Mouse (Mus musculus): ENCODE measurements around the gene Flad1. TPM values are rescaled to one million over a fixed set of nuclear protein-coding genes. Genes with fewer than 3 reads are reported as not detected.
A peak's percentile ranks its signal among the peaks of the same experiment; 100 is the strongest.

Gene Flad1
- polyA plus RNA-seq, 1 experiment: 36.1 TPM

DNA sequence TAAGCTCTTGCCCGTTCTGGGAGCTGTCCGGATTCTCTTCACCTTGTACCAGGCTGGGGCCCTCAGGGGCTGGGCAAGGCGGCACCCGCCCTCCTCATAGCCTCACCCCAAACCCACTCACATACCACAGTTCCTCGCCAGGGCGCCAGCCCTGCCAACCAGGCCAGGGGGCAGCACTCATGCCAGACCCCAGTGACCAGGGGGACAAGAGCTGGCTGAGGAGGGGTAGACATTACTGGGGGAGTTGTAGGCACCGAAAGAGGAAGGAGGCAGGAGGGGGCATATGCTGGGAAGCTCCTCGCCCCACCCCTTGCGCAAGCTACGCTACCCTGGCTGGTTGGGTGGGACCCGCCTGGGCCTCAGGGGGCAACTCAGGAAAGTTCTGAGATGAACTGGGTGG is 24.0 kb downstream of the Flad1 start:
- Histone ChIP-seq H3K27ac (ENCODE audit: insufficient read depth, low read depth, low read length) (peak overlapping the region; percentile 98), H3K4me1 (ENCODE audit: control insufficient read depth, insufficient read depth, insufficient read length, low read length) (peaks cover 53% of the 10 kb centered on the region), H3K4me3 (ENCODE audit: low read depth, low read length) (peak overlapping the region; percentile 65), H3K36me3 (ENCODE audit: control insufficient read depth, insufficient read depth, low read length) (peaks cover 45% of the 10 kb centered on the region), H3K27me3 (ENCODE audit: control insufficient read depth, insufficient read depth, low read length) (no peaks in the 10 kb centered on the region)
- TF ChIP-seq POLR2A (IDR thresholded peaks at IDR 0.05; ENCODE audit: low read depth, low read length) (no peak), CTCF (IDR thresholded peaks at IDR 0.05; ENCODE audit: extremely low read depth, insufficient read length, insufficient replicate concordance, low read depth, low read length) (no peak)
- 22% methylated on average over 11 of the region's 11 CpGs for WGBS

GRCm38 (mm10) chr3:89386438-89387420 is 24.9 kb downstream of the Flad1 start:
- 50% methylated on average over 17 of the region's 17 CpGs for WGBS
- Histone ChIP-seq H3K4me1 (ENCODE audit: control insufficient read depth, insufficient read depth, insufficient read length, low read length) (peaks cover 53% of the 10 kb centered on the region), H3K27ac (ENCODE audit: insufficient read depth, low read depth, low read length) (peak overlapping the region; percentile 98), H3K4me3 (ENCODE audit: low read depth, low read length) (peak overlapping the region; percentile 65), H3K36me3 (ENCODE audit: control insufficient read depth, insufficient read depth, low read length) (peaks cover 50% of the 10 kb centered on the region), H3K27me3 (ENCODE audit: control insufficient read depth, insufficient read depth, low read length) (no peaks in the 10 kb centered on the region)
- TF ChIP-seq CTCF (IDR thresholded peaks at IDR 0.05; ENCODE audit: extremely low read depth, insufficient read length, insufficient replicate concordance, low read depth, low read length): no peak
- no peak for TF ChIP-seq POLR2A (IDR thresholded peaks at IDR 0.05; ENCODE audit: low read depth, low read length)

DNA sequence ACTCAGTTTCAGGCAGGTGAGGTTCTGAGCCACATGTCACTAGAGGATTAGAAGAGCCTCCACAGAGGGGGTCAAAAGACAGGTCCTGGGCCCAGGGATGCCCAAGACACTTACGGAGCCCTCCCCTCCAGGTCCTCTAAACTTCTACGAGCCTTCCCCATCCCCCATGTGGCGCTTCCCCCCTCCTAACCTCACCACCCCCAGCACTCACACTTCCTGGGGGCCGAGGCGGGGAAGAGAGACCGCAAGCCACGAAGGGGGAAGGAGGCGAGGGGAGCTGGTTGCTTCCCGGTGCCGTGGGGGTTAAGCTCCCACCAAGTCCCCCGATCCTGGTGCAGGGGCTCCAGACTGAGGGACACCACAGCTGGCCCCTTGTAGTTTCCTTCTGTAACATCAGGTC is 26.2 kb downstream of the Flad1 start:
- Histone ChIP-seq H3K36me3 (ENCODE audit: control insufficient read depth, insufficient read depth, low read length) (peaks cover 62% of the 10 kb centered on the region), H3K4me1 (ENCODE audit: control insufficient read depth, insufficient read depth, insufficient read length, low read length) (peaks cover 53% of the 10 kb centered on the region), H3K4me3 (ENCODE audit: low read depth, low read length) (peak overlapping the region; percentile 65), H3K27me3 (ENCODE audit: control insufficient read depth, insufficient read depth, low read length) (no peaks in the 10 kb centered on the region), H3K27ac (ENCODE audit: insufficient read depth, low read depth, low read length) (peak overlapping the region; percentile 44)
- 60% methylated on average over 11 of the region's 11 CpGs for WGBS
- TF ChIP-seq POLR2A (IDR thresholded peaks at IDR 0.05; ENCODE audit: low read depth, low read length): no peak
- no peak for TF ChIP-seq CTCF (IDR thresholded peaks at IDR 0.05; ENCODE audit: extremely low read depth, insufficient read length, insufficient replicate concordance, low read depth, low read length)

GRCm38 (mm10) chr3:89384331-89385076 is 27.2 kb downstream of the Flad1 start:
- Histone ChIP-seq H3K27me3 (ENCODE audit: control insufficient read depth, insufficient read depth, low read length) (no peaks in the 10 kb centered on the region), H3K4me3 (ENCODE audit: low read depth, low read length) (peak overlapping the region; percentile 65), H3K4me1 (ENCODE audit: control insufficient read depth, insufficient read depth, insufficient read length, low read length) (peaks cover 52% of the 10 kb centered on the region), H3K36me3 (ENCODE audit: control insufficient read depth, insufficient read depth, low read length) (peaks cover 67% of the 10 kb centered on the region), H3K27ac (ENCODE audit: insufficient read depth, low read depth, low read length) (peak overlapping the region; percentile 41; the same call in 1 of the 2 replicates)
- 49% methylated on average over 12 of the region's 12 CpGs for WGBS
- TF ChIP-seq POLR2A (IDR thresholded peaks at IDR 0.05; ENCODE audit: low read depth, low read length) (no peak), CTCF (IDR thresholded peaks at IDR 0.05; ENCODE audit: extremely low read depth, insufficient read length, insufficient replicate concordance, low read depth, low read length) (no peak)

- no peak for TF ChIP-seq POLR2A (IDR thresholded peaks at IDR 0.05; ENCODE audit: low read depth, low read length)
- peaks cover 55% of the 10 kb centered on the region for H3K4me1 ChIP-seq (ENCODE audit: control insufficient read depth, insufficient read depth, insufficient read length, low read length)
- peak overlapping the region; percentile 41; the same call in 1 of the 2 replicates for H3K27ac ChIP-seq (ENCODE audit: insufficient read depth, low read depth, low read length)
- no peaks in the 10 kb centered on the region for H3K27me3 ChIP-seq (ENCODE audit: control insufficient read depth, insufficient read depth, low read length)
- H3K36me3 ChIP-seq (ENCODE audit: control insufficient read depth, insufficient read depth, low read length): peaks cover 72% of the 10 kb centered on the region
- 19% methylated on average over 5 of the region's 5 CpGs for WGBS
- H3K4me3 ChIP-seq (ENCODE audit: low read depth, low read length): no peak overlapping the region
These were observed 27.9 kb downstream of the Flad1 start for GRCm38 (mm10) chr3:89383651-89384255.

- Histone ChIP-seq H3K27ac (ENCODE audit: insufficient read depth, low read depth, low read length) (no peak overlapping the region), H3K4me3 (ENCODE audit: low read depth, low read length) (no peak overlapping the region), H3K27me3 (ENCODE audit: control insufficient read depth, insufficient read depth, low read length) (no peaks in the 10 kb centered on the region), H3K36me3 (ENCODE audit: control insufficient read depth, insufficient read depth, low read length) (peaks cover 76% of the 10 kb centered on the region), H3K4me1 (ENCODE audit: control insufficient read depth, insufficient read depth, insufficient read length, low read length) (peaks cover 60% of the 10 kb centered on the region)
- TF ChIP-seq CTCF (IDR thresholded peaks at IDR 0.05; ENCODE audit: extremely low read depth, insufficient read length, insufficient replicate concordance, low read depth, low read length): no peak
- TF ChIP-seq POLR2A (IDR thresholded peaks at IDR 0.05; ENCODE audit: low read depth, low read length): no peak
- WGBS: 77% methylated on average over 5 of the region's 5 CpGs
These were observed 28.7 kb downstream of the Flad1 start for GRCm38 (mm10) chr3:89382950-89383349.

Data from small intestine, adult 2 months (tissue).